15 mouse cellular contexts compared by ENCODE assay signal in genomic region chr5:64578536-64578935, GRCm38 (mm10).
DNase-seq lines count a peak whose midpoint lies in the region; ATAC-seq and TF ChIP-seq lines count a peak whose summit lies in the region.
"Had no signal": no experiment of that assay in that cellular context is flagged by ENCODE, and none has a peak within 500 bp of the region (broad histone marks: within the 10 kb centered on the region; RNA-seq: fewer than 3 reads in every experiment).

No protein-coding gene starts in this region.

- ATAC-seq in forebrain, embryonic 16.5 days = no peak
- no peak for ATAC-seq in heart, embryonic 16.5 days (replicated peaks; ENCODE audit: extremely low read depth, insufficient read depth, low FRiP score)
- ATAC-seq in kidney, postnatal 0 days (replicated peaks; ENCODE audit: low FRiP score, low read depth) = no peak
- ATAC-seq in liver, embryonic 11.5 days (replicated peaks; ENCODE audit: low FRiP score) = no peak
- ATAC-seq: midbrain, embryonic 13.5 days had no signal

- no peak overlapping the region for H3K4me2 ChIP-seq in forebrain, embryonic 16.5 days (ENCODE audit: low read length)
- no peak overlapping the region for H3K4me2 ChIP-seq in heart, embryonic 16.5 days (ENCODE audit: low read depth, low read length)
- no peak overlapping the region for H3K4me2 ChIP-seq in kidney, postnatal 0 days (ENCODE audit: low read length)
- no peak overlapping the region for H3K4me2 ChIP-seq in liver, embryonic 11.5 days
- H3K4me2 ChIP-seq: hindbrain, embryonic 13.5 days; midbrain, embryonic 13.5 days had no signal

- H3K27me3 ChIP-seq in forebrain, embryonic 10.5 days (ENCODE audit: poor library complexity, severe bottlenecking) = no peaks in the 10 kb centered on the region
- no peaks in the 10 kb centered on the region for H3K27me3 ChIP-seq in forebrain, embryonic 16.5 days (replicated peaks; ENCODE audit: control insufficient read depth, insufficient read depth, low read length)
- H3K27me3 ChIP-seq in heart, embryonic 16.5 days (ENCODE audit: control insufficient read depth, insufficient read depth, low read length) = no peaks in the 10 kb centered on the region
- no peaks in the 10 kb centered on the region for H3K27me3 ChIP-seq in kidney, postnatal 0 days (ENCODE audit: insufficient read depth, low read length)
- no peaks in the 10 kb centered on the region for H3K27me3 ChIP-seq in liver, embryonic 11.5 days (replicated peaks; ENCODE audit: control insufficient read depth, insufficient read depth, low read length)
- H3K27me3 ChIP-seq: hindbrain, embryonic 13.5 days; midbrain, embryonic 13.5 days; Patski had no signal

- no peaks in the 10 kb centered on the region for H3K36me3 ChIP-seq in forebrain, embryonic 10.5 days (replicated peaks)
- H3K36me3 ChIP-seq in forebrain, embryonic 16.5 days (ENCODE audit: control insufficient read depth, insufficient read depth) = no peaks in the 10 kb centered on the region
- H3K36me3 ChIP-seq in heart, embryonic 16.5 days (ENCODE audit: control insufficient read depth, insufficient read depth) = no peaks in the 10 kb centered on the region
- no peaks in the 10 kb centered on the region for H3K36me3 ChIP-seq in kidney, postnatal 0 days (ENCODE audit: insufficient read depth, low read length)
- H3K36me3 ChIP-seq in liver, embryonic 11.5 days (ENCODE audit: control insufficient read depth, insufficient read depth, low read length) = no peaks in the 10 kb centered on the region
- H3K36me3 ChIP-seq: hindbrain, embryonic 13.5 days; midbrain, embryonic 13.5 days had no signal

- no peak for TF ChIP-seq CTCF in kidney, postnatal 0 days (IDR thresholded peaks at IDR 0.05; ENCODE audit: low read depth)

- DNase-seq in forebrain, embryonic 10.5 days (ENCODE audit: extremely low spot score, low spot score) = no peak
- no peak for DNase-seq in heart, adult 18-20 months
- DNase-seq in kidney, postnatal 0 days (ENCODE audit: low spot score) = no peak
- DNase-seq in kidney, postnatal 4 days = no peak
- DNase-seq in liver, embryonic 11.5 days (ENCODE audit: low spot score) = no peak
- DNase-seq in urinary bladder, adult 2 months (ENCODE audit: low spot score) = no peak
- DNase-seq: cerebellum, postnatal 14 days had no signal

- H3K9ac ChIP-seq in forebrain, embryonic 16.5 days (replicated peaks; ENCODE audit: low read depth, low read length) = no peak overlapping the region
- no peak overlapping the region for H3K9ac ChIP-seq in heart, embryonic 16.5 days (ENCODE audit: low read length)
- H3K9ac ChIP-seq in kidney, postnatal 0 days (ENCODE audit: low read depth, low read length) = no peak overlapping the region
- H3K9ac ChIP-seq in liver, embryonic 11.5 days (ENCODE audit: low read depth, low read length) = no peak overlapping the region
- H3K9ac ChIP-seq: hindbrain, embryonic 13.5 days; liver, embryonic 14.5 days; midbrain, embryonic 13.5 days had no signal

- no peak overlapping the region for H3K4me3 ChIP-seq in forebrain, embryonic 10.5 days
- no peak overlapping the region for H3K4me3 ChIP-seq in forebrain, embryonic 16.5 days (replicated peaks; ENCODE audit: low read length)
- H3K4me3 ChIP-seq in heart, embryonic 16.5 days (ENCODE audit: low read length) = no peak overlapping the region
- no peak overlapping the region for H3K4me3 ChIP-seq in kidney, postnatal 0 days (replicated peaks; ENCODE audit: low read depth, low read length)
- no peak overlapping the region for H3K4me3 ChIP-seq in liver, embryonic 11.5 days (ENCODE audit: low read depth, low read length)
- H3K4me3 ChIP-seq: erythroblast, embryonic 14.5 days; hindbrain, embryonic 13.5 days; midbrain, embryonic 13.5 days had no signal

- 91% methylated on average over 6 of the region's 6 CpGs for WGBS in forebrain, embryonic 10.5 days
- 95% methylated on average over 6 of the region's 6 CpGs for WGBS in forebrain, embryonic 16.5 days
- WGBS in heart, embryonic 16.5 days = 83% methylated on average over 6 of the region's 6 CpGs
- 66% methylated on average over 6 of the region's 6 CpGs for WGBS in kidney, postnatal 0 days
- WGBS in liver, embryonic 11.5 days = 82% methylated on average over 6 of the region's 6 CpGs

- 0 out of 2 replicates have a peak overlapping the region, but pooled peaks have one; percentile 81 for H3K27ac ChIP-seq in forebrain, embryonic 10.5 days
- H3K27ac ChIP-seq in forebrain, embryonic 16.5 days (ENCODE audit: low read length) = no peak overlapping the region
- H3K27ac ChIP-seq in heart, embryonic 16.5 days (ENCODE audit: low read length) = peak overlapping the region; percentile 25; the same call in 1 of the 2 replicates
- peak overlapping the region; percentile 88; the same call in 1 of the 2 replicates for H3K27ac ChIP-seq in kidney, postnatal 0 days
- H3K27ac ChIP-seq in liver, embryonic 11.5 days (ENCODE audit: low read depth, low read length) = peak overlapping the region; percentile 96
- H3K27ac ChIP-seq: hindbrain, embryonic 13.5 days; liver, embryonic 14.5 days; macrophage; midbrain, embryonic 13.5 days had no signal

- peaks cover 47% of the 10 kb centered on the region for H3K4me1 ChIP-seq in forebrain, embryonic 10.5 days
- H3K4me1 ChIP-seq in forebrain, embryonic 16.5 days (replicated peaks; ENCODE audit: control insufficient read depth, insufficient read depth, low read length) = peaks cover 10% of the 10 kb centered on the region
- H3K4me1 ChIP-seq in heart, embryonic 16.5 days (ENCODE audit: control insufficient read depth, insufficient read depth, low read length) = peaks cover 34% of the 10 kb centered on the region
- H3K4me1 ChIP-seq in kidney, postnatal 0 days (replicated peaks; ENCODE audit: insufficient read depth, low read length) = 0 out of 2 replicates have a peak, but pooled peaks cover 30% of the 10 kb centered on the region
- H3K4me1 ChIP-seq in liver, embryonic 11.5 days (replicated peaks; ENCODE audit: control insufficient read depth, insufficient read depth, low read length) = peaks cover 48% of the 10 kb centered on the region

- no peaks in the 10 kb centered on the region for H3K9me3 ChIP-seq in forebrain, embryonic 10.5 days
- H3K9me3 ChIP-seq in forebrain, embryonic 16.5 days (ENCODE audit: control insufficient read depth, low read length) = no peaks in the 10 kb centered on the region
- H3K9me3 ChIP-seq in heart, embryonic 16.5 days (replicated peaks; ENCODE audit: control insufficient read depth, low read length) = no peaks in the 10 kb centered on the region
- no peaks in the 10 kb centered on the region for H3K9me3 ChIP-seq in kidney, postnatal 0 days (replicated peaks; ENCODE audit: low read length)
- no peaks in the 10 kb centered on the region for H3K9me3 ChIP-seq in liver, embryonic 11.5 days (ENCODE audit: control insufficient read depth, low read length)
- H3K9me3 ChIP-seq: hindbrain, embryonic 13.5 days; midbrain, embryonic 13.5 days had no signal
